Mouse (Mus musculus) midbrain, postnatal 0 days (tissue): Measurements from ENCODE around the gene Ryr2. TPM values are rescaled to one million over a fixed set of nuclear protein-coding genes. Genes with fewer than 3 reads are reported as not detected.

Experiments used
- ATAC-seq: fragments of 200-750 bp; cut with Nextera tagmentation; 2 replicates; pipeline ENCODE4 v1.8.0; 2017; ENCODE audit warnings: moderate number of reproducible peaks, mild to moderate bottlenecking, moderate TSS enrichment, moderate library complexity; ENCODE audit not compliant: low FRiP score
- DNase-seq: peaks from one replicate; pipeline ENCODE4 v3.0.0-alpha.2; 2015; ENCODE audit warnings: low spot score
- H3K27ac ChIP-seq: fragments of 300-500 bp; sonication (generic); 2 replicates; pipeline ENCODE4 v1.5.1; 2014; ENCODE audit warnings: low read depth, mild to moderate bottlenecking, low read length, mixed read lengths
- H3K27me3 ChIP-seq: fragments of 300-500 bp; sonication (generic); 2 replicates; pipeline ENCODE4 v1.6.1; 2014; ENCODE audit warnings: low read length, control low read depth, mixed read lengths; ENCODE audit not compliant: insufficient read depth
- H3K36me3 ChIP-seq: fragments of 300-500 bp; sonication (generic); 2 replicates; pipeline ENCODE4 v1.6.1; 2014; ENCODE audit warnings: low read length, control low read depth, mixed read lengths; ENCODE audit not compliant: insufficient read depth
- H3K4me1 ChIP-seq: fragments of 300-500 bp; sonication (generic); 2 replicates; pipeline ENCODE4 v1.6.1; 2014; ENCODE audit warnings: mild to moderate bottlenecking, control low read depth, antibody characterized with exemption, low read length, mixed read lengths; ENCODE audit not compliant: insufficient read depth
- H3K4me2 ChIP-seq: fragments of 300-500 bp; sonication (generic); 2 replicates; pipeline ENCODE4 v1.6.1; 2014; ENCODE audit warnings: low read depth, mild to moderate bottlenecking, low read length, mixed read lengths; ENCODE audit not compliant: poor library complexity, severe bottlenecking
- H3K4me3 ChIP-seq: fragments of 300-500 bp; sonication (generic); 2 replicates; pipeline ENCODE4 v1.5.1; 2014; ENCODE audit warnings: low read depth, mild to moderate bottlenecking, low read length, moderate library complexity
- H3K9ac ChIP-seq: fragments of 300-500 bp; sonication (generic); replicated peaks from 2 replicates; pipeline ENCODE4 v1.6.1; 2014; ENCODE audit warnings: mild to moderate bottlenecking, low read length, moderate library complexity, mixed read lengths; ENCODE audit not compliant: poor library complexity, severe bottlenecking
- H3K9me3 ChIP-seq: fragments of 300-500 bp; sonication (generic); 2 replicates; pipeline ENCODE4 v1.6.1; 2016; ENCODE audit warnings: low read length, control low read depth
- CTCF ChIP-seq: IDR thresholded peaks from 2 replicates; pipeline ENCODE4 v1.5.1; 2016; ENCODE audit warnings: antibody characterized with exemption, mild to moderate bottlenecking
- WGBS: fragments of 180-500 bp; shearing (Covaris S2); extraction: QIAGEN DNeasy Blood & Tissue Kit; methylation state at CpG from one replicate; pipeline ENCODE4 v1.1.7; 2014; 5-methylcytosine and 5-hydroxymethylcytosine counted together
- polyA plus RNA-seq: library from polyadenylated mRNA; unstranded; fragments of >200 nt; fragmentation: Nextera tagmentation; extraction: Ambion mirVana; gene quantifications from 2 replicates; pipeline ENCODE4 v1.2.1, GENCODE M21; 2015
- total RNA-seq: library from RNA; depleted of rRNA; stranded (reverse); fragments of >200 nt; gene quantifications from 2 replicates; pipeline ENCODE4 v1.2.3, GENCODE M21; 2014

Ryr2 gene
- total and polyA plus RNA-seq, 2 experiments from 2014 or later = 3.5 to 22.5 TPM

GRCm38 (mm10) chr13:11865261-11865660 lies 241.5 kb downstream of the Ryr2 start:
- Histone ChIP-seq H3K9ac (no peak overlapping the region), H3K27ac (no peak overlapping the region), H3K36me3 (no peaks in the 10 kb centered on the region), H3K4me1 (no peaks in the 10 kb centered on the region), H3K4me2 (no peak overlapping the region), H3K9me3 (no peaks in the 10 kb centered on the region), H3K27me3 (no peaks in the 10 kb centered on the region), H3K4me3 (no peak overlapping the region)
- no peak for TF ChIP-seq CTCF
- DNase-seq = no peak
- 76% methylated on average over 3 of the region's 3 CpGs for WGBS
- no peak for ATAC-seq

- H3K9me3 ChIP-seq = no peaks in the 10 kb centered on the region
- 91% methylated on average over 3 of the region's 3 CpGs for WGBS
- no peaks in the 10 kb centered on the region for H3K27me3 ChIP-seq
- no peaks in the 10 kb centered on the region for H3K4me1 ChIP-seq
- no peak overlapping the region for H3K27ac ChIP-seq
- DNase-seq (no peak), ATAC-seq (no peak)
- no peak overlapping the region for H3K9ac ChIP-seq
- no peak for TF ChIP-seq CTCF
- H3K4me3 ChIP-seq = no peak overlapping the region
- H3K4me2 ChIP-seq = no peak overlapping the region
- H3K36me3 ChIP-seq = no peaks in the 10 kb centered on the region
These were observed 255.1 kb downstream of the Ryr2 start for GRCm38 (mm10) chr13:11851691-11852090.

GRCm38 (mm10) chr13:11843889-11844288 lies 262.9 kb downstream of the Ryr2 start:
- Histone ChIP-seq H3K27ac (no peak overlapping the region), H3K27me3 (no peaks in the 10 kb centered on the region), H3K4me2 (no peak overlapping the region), H3K4me1 (no peaks in the 10 kb centered on the region), H3K4me3 (no peak overlapping the region), H3K9ac (no peak overlapping the region), H3K9me3 (no peaks in the 10 kb centered on the region), H3K36me3 (no peaks in the 10 kb centered on the region)
- DNase-seq (no peak), ATAC-seq (no peak)
- TF ChIP-seq CTCF = peak; percentile 28; the same call in 1 of the 2 replicates
- 94% methylated on average over 1 of the region's 1 CpGs for WGBS

- TF ChIP-seq CTCF = no peak
- no peak for DNase-seq
- Histone ChIP-seq H3K27ac (no peak overlapping the region), H3K36me3 (no peaks in the 10 kb centered on the region), H3K4me2 (no peak overlapping the region), H3K9ac (no peak overlapping the region), H3K9me3 (no peaks in the 10 kb centered on the region), H3K4me1 (no peaks in the 10 kb centered on the region), H3K27me3 (no peaks in the 10 kb centered on the region), H3K4me3 (no peak overlapping the region)
- ATAC-seq = no peak
- WGBS = over 99% methylated on average over 3 of the region's 3 CpGs
These were observed 268.9 kb downstream of the Ryr2 start for GRCm38 (mm10) chr13:11837870-11838269.

GRCm38 (mm10) chr13:11837152-11837551 lies 269.6 kb downstream of the Ryr2 start:
- H3K4me1 ChIP-seq = no peaks in the 10 kb centered on the region
- no peak overlapping the region for H3K9ac ChIP-seq
- ATAC-seq = no peak
- no peaks in the 10 kb centered on the region for H3K9me3 ChIP-seq
- no peak overlapping the region for H3K4me2 ChIP-seq
- TF ChIP-seq CTCF = no peak
- H3K27me3 ChIP-seq = no peaks in the 10 kb centered on the region
- H3K27ac ChIP-seq = no peak overlapping the region
- H3K36me3 ChIP-seq = no peaks in the 10 kb centered on the region
- H3K4me3 ChIP-seq = no peak overlapping the region
- no peak for DNase-seq
- 89% methylated on average over 4 of the region's 4 CpGs for WGBS

GRCm38 (mm10) chr13:11836304-11837078 lies 270.3 kb downstream of the Ryr2 start:
- Histone ChIP-seq H3K9me3 (no peaks in the 10 kb centered on the region), H3K27ac (no peak overlapping the region), H3K4me1 (no peaks in the 10 kb centered on the region), H3K4me2 (no peak overlapping the region), H3K27me3 (no peaks in the 10 kb centered on the region), H3K4me3 (no peak overlapping the region), H3K36me3 (no peaks in the 10 kb centered on the region), H3K9ac (no peak overlapping the region)
- WGBS = 54% methylated on average over 6 of the region's 6 CpGs
- no peak for TF ChIP-seq CTCF
- DNase-seq (no peak), ATAC-seq (no peak)
